Mouse (Mus musculus): ENCODE measurements at regions not wholly inside any gene's neighbourhood (a gene's known extent, or its start where the extent isn't known, plus 50 kb on each side); places are given as distances from the start of the nearest gene placed in this dataset.

DNA sequence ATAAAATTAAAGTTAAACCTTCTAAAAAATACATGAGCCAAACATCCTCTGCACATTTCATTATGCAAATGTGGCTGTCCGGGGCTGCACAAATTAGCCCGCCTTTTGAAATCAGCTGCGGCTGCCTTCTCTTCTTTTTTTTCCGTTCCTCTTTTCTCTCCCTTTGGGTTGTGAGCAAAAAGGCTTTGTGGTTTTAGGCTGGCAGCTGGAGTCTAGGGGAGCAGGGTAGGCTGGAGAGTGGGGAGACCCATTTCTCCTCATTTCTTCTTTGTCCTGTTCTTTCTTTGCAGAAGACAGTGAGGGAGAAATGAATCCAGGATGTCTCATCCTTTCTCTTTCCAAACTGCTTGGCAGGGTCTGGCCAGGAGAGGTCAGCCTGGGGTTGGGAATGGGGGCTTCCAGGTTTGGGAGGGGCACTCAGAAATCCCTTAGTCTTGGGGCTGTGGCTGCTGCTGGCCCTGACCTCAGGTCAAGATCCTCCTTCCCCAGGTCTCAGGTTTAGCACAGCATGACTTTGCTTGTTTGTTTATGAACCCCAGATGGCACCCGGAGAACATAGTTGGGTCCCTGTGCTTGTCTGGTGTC is 163.2 kb upstream of the 4931429L15Rik start:
- Histone ChIP-seq H3K27ac (ENCODE audit: low read length) (no peak overlapping the region), H3K9me3 (replicated peaks; ENCODE audit: control insufficient read depth, low read length) (no peaks in the 10 kb centered on the region), H3K36me3 (ENCODE audit: control insufficient read depth, insufficient read depth) (no peaks in the 10 kb centered on the region), H3K4me3 (ENCODE audit: low read depth, low read length) (no peak overlapping the region), H3K4me1 (ENCODE audit: control insufficient read depth, low read depth, low read length) (no peaks in the 10 kb centered on the region), H3K27me3 (ENCODE audit: control insufficient read depth, insufficient read depth, low read depth, low read length) (no peaks in the 10 kb centered on the region), H3K4me2 (ENCODE audit: low read depth, low read length) (no peak overlapping the region), H3K9ac (ENCODE audit: low read depth, low read length) (no peak overlapping the region)
- no peak for ATAC-seq (ENCODE audit: low read depth)
- WGBS (ENCODE audit: insufficient replicate concordance): 33% methylated on average over 5 of the region's 5 CpGs

GRCm38 (mm10) chr9:46482034-46482858 is 162.5 kb upstream of the 4931429L15Rik start:
- WGBS (ENCODE audit: insufficient replicate concordance): 39% methylated on average over 12 of the region's 12 CpGs
- H3K4me3 ChIP-seq (ENCODE audit: low read depth, low read length): no peak overlapping the region
- no peak overlapping the region for H3K9ac ChIP-seq (ENCODE audit: low read depth, low read length)
- H3K36me3 ChIP-seq (ENCODE audit: control insufficient read depth, insufficient read depth): no peaks in the 10 kb centered on the region
- no peaks in the 10 kb centered on the region for H3K4me1 ChIP-seq (ENCODE audit: control insufficient read depth, low read depth, low read length)
- no peak overlapping the region for H3K27ac ChIP-seq (ENCODE audit: low read length)
- H3K27me3 ChIP-seq (ENCODE audit: control insufficient read depth, insufficient read depth, low read depth, low read length): no peaks in the 10 kb centered on the region
- ATAC-seq (ENCODE audit: low read depth): no peak
- H3K9me3 ChIP-seq (replicated peaks; ENCODE audit: control insufficient read depth, low read length): no peaks in the 10 kb centered on the region
- no peak overlapping the region for H3K4me2 ChIP-seq (ENCODE audit: low read depth, low read length)

DNA sequence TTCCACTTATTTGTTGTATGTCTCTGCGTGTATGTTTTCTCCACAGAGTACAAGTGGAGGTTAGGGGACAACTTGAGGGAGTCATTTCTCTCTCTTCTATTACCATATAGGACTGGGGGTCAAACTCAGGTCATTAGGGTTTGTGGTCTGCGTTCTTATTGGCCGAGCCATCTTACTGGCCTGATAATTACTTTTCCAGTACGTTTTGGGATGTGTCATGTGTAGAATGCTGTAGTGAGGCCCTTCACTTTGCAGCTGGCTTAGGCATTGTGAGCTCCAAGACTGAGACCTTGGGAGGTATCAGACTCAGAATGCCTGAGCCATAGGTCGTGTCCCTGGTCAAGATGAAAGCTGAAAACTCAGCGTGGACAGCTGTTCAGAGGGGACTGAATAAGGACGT is 161.7 kb upstream of the 4931429L15Rik start:
- H3K27me3 ChIP-seq (ENCODE audit: control insufficient read depth, insufficient read depth, low read depth, low read length): no peaks in the 10 kb centered on the region
- H3K4me3 ChIP-seq (ENCODE audit: low read depth, low read length): no peak overlapping the region
- H3K9me3 ChIP-seq (replicated peaks; ENCODE audit: control insufficient read depth, low read length): no peaks in the 10 kb centered on the region
- no peak for ATAC-seq (ENCODE audit: low read depth)
- 49% methylated on average over 7 of the region's 7 CpGs for WGBS (ENCODE audit: insufficient replicate concordance)
- no peak overlapping the region for H3K9ac ChIP-seq (ENCODE audit: low read depth, low read length)
- no peak overlapping the region for H3K4me2 ChIP-seq (ENCODE audit: low read depth, low read length)
- no peak overlapping the region for H3K27ac ChIP-seq (ENCODE audit: low read length)
- H3K4me1 ChIP-seq (ENCODE audit: control insufficient read depth, low read depth, low read length): no peaks in the 10 kb centered on the region
- no peaks in the 10 kb centered on the region for H3K36me3 ChIP-seq (ENCODE audit: control insufficient read depth, insufficient read depth)

DNA sequence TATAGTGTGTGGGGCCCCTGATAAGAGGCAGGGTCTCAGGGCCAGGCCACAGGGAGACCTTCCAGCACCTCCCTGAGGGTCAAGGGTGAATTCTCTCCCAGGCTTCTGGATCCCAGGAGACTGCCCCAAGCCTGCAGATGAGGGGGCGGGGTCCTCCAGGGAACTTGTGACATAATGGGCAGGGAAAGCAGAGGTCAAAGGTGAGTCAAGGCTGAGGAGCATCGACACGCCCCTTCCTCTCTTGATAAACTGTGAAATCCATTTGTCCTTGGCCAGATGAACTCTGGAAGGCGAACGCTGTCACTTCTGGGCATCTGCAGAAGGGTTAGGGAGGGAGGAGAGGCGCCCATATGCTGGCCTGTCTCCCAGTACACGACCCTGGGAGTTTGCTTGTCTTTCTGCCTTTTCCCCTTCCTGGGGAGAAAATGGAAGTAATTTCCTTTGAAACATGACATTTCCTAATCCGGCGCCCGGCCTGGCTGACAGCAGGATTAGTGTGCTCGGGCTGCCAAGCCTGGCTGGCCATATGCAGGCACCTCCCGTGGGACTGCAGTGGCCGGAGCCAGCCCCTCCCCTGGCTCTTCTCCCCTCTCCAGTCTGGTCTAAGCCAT is 160.4 kb upstream of the 4931429L15Rik start:
- Histone ChIP-seq H3K4me3 (ENCODE audit: low read depth, low read length) (no peak overlapping the region), H3K36me3 (ENCODE audit: control insufficient read depth, insufficient read depth) (no peaks in the 10 kb centered on the region), H3K4me1 (ENCODE audit: control insufficient read depth, low read depth, low read length) (no peaks in the 10 kb centered on the region), H3K27ac (ENCODE audit: low read length) (no peak overlapping the region), H3K27me3 (ENCODE audit: control insufficient read depth, insufficient read depth, low read depth, low read length) (no peaks in the 10 kb centered on the region), H3K9me3 (replicated peaks; ENCODE audit: control insufficient read depth, low read length) (no peaks in the 10 kb centered on the region), H3K9ac (ENCODE audit: low read depth, low read length) (no peak overlapping the region), H3K4me2 (ENCODE audit: low read depth, low read length) (no peak overlapping the region)
- ATAC-seq (ENCODE audit: low read depth): peak; percentile 70
- WGBS (ENCODE audit: insufficient replicate concordance): 26% methylated on average over 13 of the region's 13 CpGs

- H3K9me3 ChIP-seq (replicated peaks; ENCODE audit: control insufficient read depth, low read length): no peaks in the 10 kb centered on the region
- H3K27me3 ChIP-seq (ENCODE audit: control insufficient read depth, insufficient read depth, low read depth, low read length): no peaks in the 10 kb centered on the region
- ATAC-seq (ENCODE audit: low read depth): no peak
- H3K36me3 ChIP-seq (ENCODE audit: control insufficient read depth, insufficient read depth): no peaks in the 10 kb centered on the region
- WGBS (ENCODE audit: insufficient replicate concordance): 40% methylated on average over 2 of the region's 2 CpGs
- H3K4me3 ChIP-seq (ENCODE audit: low read depth, low read length): no peak overlapping the region
- H3K9ac ChIP-seq (ENCODE audit: low read depth, low read length): no peak overlapping the region
- no peaks in the 10 kb centered on the region for H3K4me1 ChIP-seq (ENCODE audit: control insufficient read depth, low read depth, low read length)
- no peak overlapping the region for H3K27ac ChIP-seq (ENCODE audit: low read length)
- H3K4me2 ChIP-seq (ENCODE audit: low read depth, low read length): no peak overlapping the region
Measured at GRCm38 (mm10) chr9:46478611-46479010, 158.8 kb upstream of the 4931429L15Rik start.

- Histone ChIP-seq H3K27ac (ENCODE audit: low read length) (no peak overlapping the region), H3K9ac (ENCODE audit: low read depth, low read length) (no peak overlapping the region), H3K4me2 (ENCODE audit: low read depth, low read length) (no peak overlapping the region), H3K27me3 (ENCODE audit: control insufficient read depth, insufficient read depth, low read depth, low read length) (no peaks in the 10 kb centered on the region), H3K36me3 (ENCODE audit: control insufficient read depth, insufficient read depth) (no peaks in the 10 kb centered on the region), H3K9me3 (replicated peaks; ENCODE audit: control insufficient read depth, low read length) (no peaks in the 10 kb centered on the region), H3K4me3 (ENCODE audit: low read depth, low read length) (no peak overlapping the region), H3K4me1 (ENCODE audit: control insufficient read depth, low read depth, low read length) (no peaks in the 10 kb centered on the region)
- ATAC-seq (ENCODE audit: low read depth): no peak
- WGBS (ENCODE audit: insufficient replicate concordance): 49% methylated on average over 5 of the region's 5 CpGs
Measured at GRCm38 (mm10) chr9:46476516-46476915, 156.7 kb upstream of the 4931429L15Rik start.

DNA sequence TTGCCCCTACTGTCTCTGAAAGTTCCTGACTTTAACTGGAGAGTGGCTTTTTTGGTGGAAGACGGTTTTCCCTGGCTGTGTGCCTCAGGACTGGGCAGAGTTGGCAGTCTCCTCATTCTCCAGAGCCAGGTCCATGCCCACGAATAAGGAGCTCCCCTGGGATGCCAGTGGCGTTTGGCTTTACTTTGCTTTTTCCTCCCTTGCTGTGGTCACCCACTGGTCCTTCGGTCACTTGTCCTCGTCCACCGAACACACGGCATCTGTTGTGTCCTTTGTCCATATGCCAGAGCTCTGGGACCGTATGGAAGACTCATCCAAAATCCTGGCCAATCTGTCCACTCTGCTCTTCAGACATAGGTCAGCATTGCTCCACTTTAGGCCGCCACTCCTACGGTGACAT is 153.9 kb upstream of the 4931429L15Rik start:
- 66% methylated on average over 10 of the region's 10 CpGs for WGBS (ENCODE audit: insufficient replicate concordance)
- no peak overlapping the region for H3K9ac ChIP-seq (ENCODE audit: low read depth, low read length)
- no peak for ATAC-seq (ENCODE audit: low read depth)
- no peaks in the 10 kb centered on the region for H3K9me3 ChIP-seq (replicated peaks; ENCODE audit: control insufficient read depth, low read length)
- no peaks in the 10 kb centered on the region for H3K4me1 ChIP-seq (ENCODE audit: control insufficient read depth, low read depth, low read length)
- no peak overlapping the region for H3K4me2 ChIP-seq (ENCODE audit: low read depth, low read length)
- no peak overlapping the region for H3K4me3 ChIP-seq (ENCODE audit: low read depth, low read length)
- no peak overlapping the region for H3K27ac ChIP-seq (ENCODE audit: low read length)
- no peaks in the 10 kb centered on the region for H3K36me3 ChIP-seq (ENCODE audit: control insufficient read depth, insufficient read depth)
- no peaks in the 10 kb centered on the region for H3K27me3 ChIP-seq (ENCODE audit: control insufficient read depth, insufficient read depth, low read depth, low read length)

- no peak overlapping the region for H3K9ac ChIP-seq (ENCODE audit: low read depth, low read length)
- no peaks in the 10 kb centered on the region for H3K9me3 ChIP-seq (replicated peaks; ENCODE audit: control insufficient read depth, low read length)
- no peak overlapping the region for H3K4me3 ChIP-seq (ENCODE audit: low read depth, low read length)
- H3K27ac ChIP-seq (ENCODE audit: low read length): no peak overlapping the region
- WGBS (ENCODE audit: insufficient replicate concordance): 71% methylated on average over 7 of the region's 7 CpGs
- no peaks in the 10 kb centered on the region for H3K27me3 ChIP-seq (ENCODE audit: control insufficient read depth, insufficient read depth, low read depth, low read length)
- H3K36me3 ChIP-seq (ENCODE audit: control insufficient read depth, insufficient read depth): no peaks in the 10 kb centered on the region
- H3K4me2 ChIP-seq (ENCODE audit: low read depth, low read length): no peak overlapping the region
- ATAC-seq (ENCODE audit: low read depth): no peak
- H3K4me1 ChIP-seq (ENCODE audit: control insufficient read depth, low read depth, low read length): no peaks in the 10 kb centered on the region
Measured at GRCm38 (mm10) chr9:46469521-46469920, 149.7 kb upstream of the 4931429L15Rik start.

- H3K27ac ChIP-seq (ENCODE audit: low read length): no peak overlapping the region
- no peak overlapping the region for H3K9ac ChIP-seq (ENCODE audit: low read depth, low read length)
- H3K4me3 ChIP-seq (ENCODE audit: low read depth, low read length): no peak overlapping the region
- H3K9me3 ChIP-seq (replicated peaks; ENCODE audit: control insufficient read depth, low read length): no peaks in the 10 kb centered on the region
- ATAC-seq (ENCODE audit: low read depth): no peak
- H3K27me3 ChIP-seq (ENCODE audit: control insufficient read depth, insufficient read depth, low read depth, low read length): no peaks in the 10 kb centered on the region
- no peaks in the 10 kb centered on the region for H3K4me1 ChIP-seq (ENCODE audit: control insufficient read depth, low read depth, low read length)
- 56% methylated on average over 2 of the region's 2 CpGs for WGBS (ENCODE audit: insufficient replicate concordance)
- no peak overlapping the region for H3K4me2 ChIP-seq (ENCODE audit: low read depth, low read length)
- no peaks in the 10 kb centered on the region for H3K36me3 ChIP-seq (ENCODE audit: control insufficient read depth, insufficient read depth)
Measured at GRCm38 (mm10) chr9:46468306-46468705, 148.5 kb upstream of the 4931429L15Rik start.
